Mouse (Mus musculus): Measurements from ENCODE around the gene Stxbp1. TPM values are rescaled to one million over a fixed set of nuclear protein-coding genes. Genes with fewer than 3 reads are reported as not detected.

The Stxbp1 gene
- total RNA-seq, 2 experiments from 2014 or later = 34.8 to 39.6 TPM

DNA sequence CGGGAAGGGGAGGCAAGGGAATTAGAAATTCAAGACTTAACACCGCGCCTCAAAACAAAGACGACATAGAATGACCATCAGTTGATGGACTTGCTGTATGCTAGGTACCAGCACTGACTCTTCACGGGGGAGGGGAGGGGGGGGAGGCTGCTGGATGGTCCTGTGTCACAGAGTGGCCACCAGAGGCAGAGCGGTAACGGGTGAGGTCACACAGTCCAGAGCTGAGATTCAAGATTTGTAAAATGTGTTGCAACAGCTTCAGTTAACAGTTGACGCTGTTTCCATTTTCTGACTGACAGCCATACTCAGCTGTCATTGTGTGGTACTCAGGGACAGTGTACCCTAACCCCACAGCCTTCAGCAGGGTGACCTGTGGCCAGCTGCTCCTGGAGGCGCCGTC lies 94.9 kb downstream of the Stxbp1 start:
- no peak for DNase-seq

- no peak for DNase-seq
Measured at GRCm38 (mm10) chr2:32751665-32752033, 95.4 kb downstream of the Stxbp1 start.

- peak; percentile 76 for DNase-seq
Measured at GRCm38 (mm10) chr2:32750887-32751664, 96.0 kb downstream of the Stxbp1 start.

GRCm38 (mm10) chr2:32750199-32750598 lies 96.8 kb downstream of the Stxbp1 start:
- DNase-seq = no peak

- DNase-seq = no peak
Measured at GRCm38 (mm10) chr2:32749082-32749481, 98.0 kb downstream of the Stxbp1 start.

DNA sequence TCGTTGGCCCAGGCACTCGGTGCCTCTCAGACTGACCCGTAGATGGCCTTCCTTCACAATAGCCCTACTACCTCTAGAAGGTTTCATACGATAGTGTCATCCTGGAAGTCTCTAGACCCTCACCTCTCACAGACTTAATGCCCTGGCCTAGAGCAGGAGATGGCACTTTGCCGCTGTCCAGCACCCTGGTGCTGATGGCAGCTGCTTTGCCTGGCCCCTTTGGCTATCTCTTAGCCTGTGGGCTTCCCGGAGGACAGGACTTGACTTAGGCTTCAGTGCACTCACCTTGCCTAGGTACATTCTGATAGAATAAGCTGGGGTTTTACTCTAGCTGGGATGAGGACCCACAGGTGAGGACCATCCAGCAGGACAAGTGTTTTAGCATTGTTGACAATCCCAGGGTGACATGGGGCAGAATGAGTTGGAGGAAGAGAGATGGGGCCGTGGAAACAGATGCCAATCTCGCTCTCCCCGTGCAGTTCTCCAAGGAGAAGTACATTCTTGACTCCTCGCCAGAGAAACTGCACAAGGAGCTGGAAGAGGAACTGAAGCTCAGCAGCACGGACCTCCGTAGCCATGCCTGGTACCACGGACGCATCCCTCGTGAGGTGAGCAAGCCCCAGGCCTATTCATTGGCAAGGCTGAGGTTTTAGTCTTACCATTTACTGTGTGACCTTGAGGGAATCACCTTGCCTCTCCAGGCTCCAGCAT lies 102.6 kb downstream of the Stxbp1 start:
- DNase-seq = peak; percentile 43

DNA sequence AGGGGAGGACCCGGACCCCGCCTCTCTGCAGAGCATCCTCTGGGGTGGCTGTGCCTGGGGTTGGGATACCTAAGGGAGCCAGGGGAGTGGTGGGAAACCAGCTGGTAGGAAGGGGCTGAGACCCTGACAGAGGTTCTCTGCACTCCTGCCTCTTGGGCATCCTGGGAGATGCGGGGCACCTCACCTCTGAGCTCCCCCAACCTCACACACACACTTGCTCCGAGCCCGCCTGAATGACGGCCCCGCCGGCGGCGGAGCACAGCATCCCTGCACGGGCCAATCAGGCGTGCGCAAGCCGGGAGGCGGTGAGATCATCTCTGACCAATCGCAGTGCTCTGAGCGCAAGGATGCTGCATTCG lies 104.9 kb downstream of the Stxbp1 start:
- DNase-seq = peak; percentile 43

GRCm38 (mm10) chr2:32741273-32742172 lies 105.5 kb downstream of the Stxbp1 start:
- DNase-seq = peak; percentile 73

- DNase-seq = no peak
Measured at GRCm38 (mm10) chr2:32740916-32741272, 106.2 kb downstream of the Stxbp1 start, which contains the start of gene 6330409D20Rik. TSS of gene 6330409D20Rik (minus strand) at chr2:32741016.

DNA sequence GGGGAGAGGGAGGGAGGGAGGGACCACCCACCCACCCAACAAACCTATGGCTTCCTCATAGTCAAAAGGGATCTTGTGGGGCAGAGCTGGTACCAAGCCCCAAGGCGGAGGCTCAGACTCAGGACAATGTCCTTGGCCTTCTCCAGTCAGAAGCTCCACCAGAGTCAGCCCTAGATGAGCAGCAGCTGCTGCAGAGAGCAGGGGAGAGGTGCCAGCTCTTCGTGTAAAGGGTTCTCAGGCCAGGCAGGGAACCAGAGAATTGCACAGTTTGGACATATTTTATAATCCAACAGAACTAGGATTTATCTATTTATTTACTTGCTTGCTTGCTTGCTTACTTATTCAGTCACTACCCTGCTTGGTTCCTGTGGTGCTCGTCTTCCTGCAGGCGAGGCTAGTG lies 107.7 kb downstream of the Stxbp1 start:
- no peak for DNase-seq

Other genes starting within 250 kb of the Stxbp1 start
- gene St6galnac6, start 247.5 kb downstream of the Stxbp1 start, total RNA-seq (2021) = 10 to 100 TPM; 77.5 to 82.7 TPM
- gene Ak1, start 225.5 kb downstream of the Stxbp1 start, total RNA-seq (2021) = 100 to 1,000 TPM; 405 to 424 TPM
- 100 to 1,000 TPM; 149 to 162 TPM for gene Eng, start 200.7 kb downstream of the Stxbp1 start, total RNA-seq (2021)
- 10 to 100 TPM; 10.5 to 12.5 TPM for gene Fpgs, start 143.1 kb downstream of the Stxbp1 start, total RNA-seq (2021)
- gene Cdk9, start 134.2 kb downstream of the Stxbp1 start, total RNA-seq (2021) = 10 to 100 TPM; 38.2 to 46.0 TPM
- gene Sh2d3c, start 126.2 kb downstream of the Stxbp1 start, total RNA-seq (2021) = 10 to 100 TPM; 38.2 to 41.4 TPM
- not detected for gene 6330409D20Rik, start 106.2 kb downstream of the Stxbp1 start, total RNA-seq (2021)
- 10 to 100 TPM; 16.7 to 18.6 TPM for gene Tor2a, start 90.0 kb downstream of the Stxbp1 start, total RNA-seq (2021)
- gene Ttc16, start 71.6 kb downstream of the Stxbp1 start, total RNA-seq (2021) = under 1 TPM; 0.09 to 0.36 TPM
- gene Ptrh1, start 71.5 kb downstream of the Stxbp1 start, total RNA-seq (2021) = 1 to 10 TPM; 3.0 to 5.4 TPM
- not detected for gene Cfap157, start 62.8 kb downstream of the Stxbp1 start, total RNA-seq (2021)
- 10 to 100 TPM; 45.4 to 46.0 TPM for gene Fam129b, start 28.9 kb upstream of the Stxbp1 start, total RNA-seq (2021)
- gene Rpl12, start 114.3 kb upstream of the Stxbp1 start, total RNA-seq (2021) = 100 to 1,000 TPM; 151 to 169 TPM
- gene Lrsam1, start 114.4 kb upstream of the Stxbp1 start, total RNA-seq (2021) = 10 to 100 TPM; 12.9 to 13.4 TPM
- 10 to 100 TPM; 12.4 to 13.5 TPM for gene Slc2a8, start 134.8 kb upstream of the Stxbp1 start, total RNA-seq (2021)

Measured in heart, postnatal 4 days (tissue).